Mouse (Mus musculus): Measurements from ENCODE around the gene Tacr1. TPM values are rescaled to one million over a fixed set of nuclear protein-coding genes. Genes with fewer than 3 reads are reported as not detected.
A peak's percentile ranks its signal among the peaks of the same experiment; 100 is the strongest.

Gene Tacr1
- total and polyA plus RNA-seq, 2 experiments from 2014 or later: not detected

- Histone ChIP-seq H3K4me3 (ENCODE audit: low read depth, low read length) (no peak overlapping the region), H3K4me2 (ENCODE audit: low read depth, low read length) (no peak overlapping the region), H3K36me3 (replicated peaks; ENCODE audit: control insufficient read depth, insufficient read depth, low read length) (no peaks in the 10 kb centered on the region), H3K4me1 (ENCODE audit: control insufficient read depth, insufficient read depth) (no peaks in the 10 kb centered on the region), H3K9me3 (replicated peaks; ENCODE audit: control insufficient read depth, low read length) (0 out of 2 replicates have a peak, but pooled peaks cover 5% of the 10 kb centered on the region), H3K9ac (replicated peaks; ENCODE audit: low read depth, low read length) (no peak overlapping the region), H3K27ac (ENCODE audit: low read depth) (no peak overlapping the region), H3K27me3 (ENCODE audit: control insufficient read depth, insufficient read depth, low read length) (no peaks in the 10 kb centered on the region)
- ATAC-seq (ENCODE audit: insufficient read depth, low read depth) (no peak), DNase-seq (ENCODE audit: low spot score) (no peak)
- WGBS: 62% methylated on average over 3 of the region's 3 CpGs
- TF ChIP-seq EP300 (IDR thresholded peaks at IDR 0.05; ENCODE audit: low read depth) (no peak), CTCF (IDR thresholded peaks at IDR 0.05; ENCODE audit: low read depth) (no peak)
Observed at GRCm38 (mm10) chr6:82549270-82549669, 147.1 kb downstream of the Tacr1 start.

GRCm38 (mm10) chr6:82575445-82575844, 173.3 kb downstream of the Tacr1 start:
- Histone ChIP-seq H3K27ac (ENCODE audit: low read depth) (no peak overlapping the region), H3K9me3 (replicated peaks; ENCODE audit: control insufficient read depth, low read length) (no peaks in the 10 kb centered on the region), H3K4me1 (ENCODE audit: control insufficient read depth, insufficient read depth) (no peaks in the 10 kb centered on the region), H3K4me2 (ENCODE audit: low read depth, low read length) (no peak overlapping the region), H3K27me3 (ENCODE audit: control insufficient read depth, insufficient read depth, low read length) (0 out of 2 replicates have a peak, but pooled peaks cover 10% of the 10 kb centered on the region), H3K36me3 (replicated peaks; ENCODE audit: control insufficient read depth, insufficient read depth, low read length) (no peaks in the 10 kb centered on the region), H3K9ac (replicated peaks; ENCODE audit: low read depth, low read length) (no peak overlapping the region), H3K4me3 (ENCODE audit: low read depth, low read length) (no peak overlapping the region)
- no peak for ATAC-seq (ENCODE audit: insufficient read depth, low read depth)
- no peak for DNase-seq (ENCODE audit: low spot score)
- WGBS: 47% methylated on average over 5 of the region's 5 CpGs
- TF ChIP-seq EP300 (IDR thresholded peaks at IDR 0.05; ENCODE audit: low read depth) (no peak), CTCF (IDR thresholded peaks at IDR 0.05; ENCODE audit: low read depth) (no peak)

DNA sequence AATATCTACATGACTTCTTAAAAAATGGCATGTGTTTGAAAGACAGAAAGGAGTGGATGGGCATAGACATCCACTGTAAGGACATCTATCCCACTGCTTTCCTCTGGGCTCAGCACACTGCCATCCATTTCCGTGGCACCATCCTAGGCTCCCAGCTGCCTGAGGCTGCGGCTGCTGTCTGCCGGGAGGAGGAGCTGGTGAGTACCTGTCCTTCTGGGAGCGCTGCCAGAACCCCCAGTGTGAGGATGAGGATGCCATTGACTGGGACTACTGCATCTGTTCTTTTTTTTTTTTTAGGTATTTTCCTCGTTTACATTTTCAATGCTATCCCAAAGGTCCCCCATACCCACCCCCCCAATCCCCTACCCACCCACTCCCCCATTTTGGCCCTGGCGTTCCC, 183.3 kb downstream of the Tacr1 start:
- ATAC-seq (ENCODE audit: insufficient read depth, low read depth): no peak
- no peak overlapping the region for H3K27ac ChIP-seq (ENCODE audit: low read depth)
- no peaks in the 10 kb centered on the region for H3K36me3 ChIP-seq (replicated peaks; ENCODE audit: control insufficient read depth, insufficient read depth, low read length)
- no peak overlapping the region for H3K4me3 ChIP-seq (ENCODE audit: low read depth, low read length)
- 38% methylated on average over 5 of the region's 6 CpGs for WGBS
- no peak overlapping the region for H3K9ac ChIP-seq (replicated peaks; ENCODE audit: low read depth, low read length)
- no peaks in the 10 kb centered on the region for H3K4me1 ChIP-seq (ENCODE audit: control insufficient read depth, insufficient read depth)
- DNase-seq (ENCODE audit: low spot score): no peak
- H3K4me2 ChIP-seq (ENCODE audit: low read depth, low read length): no peak overlapping the region
- H3K9me3 ChIP-seq (replicated peaks; ENCODE audit: control insufficient read depth, low read length): no peaks in the 10 kb centered on the region
- 0 out of 2 replicates have a peak, but pooled peaks cover 5% of the 10 kb centered on the region for H3K27me3 ChIP-seq (ENCODE audit: control insufficient read depth, insufficient read depth, low read length)
- no peak for TF ChIP-seq EP300 (IDR thresholded peaks at IDR 0.05; ENCODE audit: low read depth)
- TF ChIP-seq CTCF (IDR thresholded peaks at IDR 0.05; ENCODE audit: low read depth): no peak

- ATAC-seq (ENCODE audit: insufficient read depth, low read depth) (peak; percentile 76), DNase-seq (ENCODE audit: low spot score) (peak; percentile 24)
- no peak overlapping the region for H3K4me2 ChIP-seq (ENCODE audit: low read depth, low read length)
- no peaks in the 10 kb centered on the region for H3K36me3 ChIP-seq (replicated peaks; ENCODE audit: control insufficient read depth, insufficient read depth, low read length)
- H3K9ac ChIP-seq (replicated peaks; ENCODE audit: low read depth, low read length): no peak overlapping the region
- no peaks in the 10 kb centered on the region for H3K4me1 ChIP-seq (ENCODE audit: control insufficient read depth, insufficient read depth)
- no peak overlapping the region for H3K4me3 ChIP-seq (ENCODE audit: low read depth, low read length)
- WGBS: 45% methylated on average over 7 of the region's 7 CpGs
- peaks cover 26% of the 10 kb centered on the region for H3K27me3 ChIP-seq (ENCODE audit: control insufficient read depth, insufficient read depth, low read length)
- no peak overlapping the region for H3K27ac ChIP-seq (ENCODE audit: low read depth)
- no peak for TF ChIP-seq EP300 (IDR thresholded peaks at IDR 0.05; ENCODE audit: low read depth)
- TF ChIP-seq CTCF (IDR thresholded peaks at IDR 0.05; ENCODE audit: low read depth): no peak
- 0 out of 2 replicates have a peak, but pooled peaks cover 4% of the 10 kb centered on the region for H3K9me3 ChIP-seq (replicated peaks; ENCODE audit: control insufficient read depth, low read length)
Observed at GRCm38 (mm10) chr6:82589387-82589786, 187.3 kb downstream of the Tacr1 start.

GRCm38 (mm10) chr6:82595461-82596090, 193.4 kb downstream of the Tacr1 start:
- Histone ChIP-seq H3K27ac (ENCODE audit: low read depth) (no peak overlapping the region), H3K4me3 (ENCODE audit: low read depth, low read length) (no peak overlapping the region), H3K4me2 (ENCODE audit: low read depth, low read length) (no peak overlapping the region), H3K9me3 (replicated peaks; ENCODE audit: control insufficient read depth, low read length) (peaks cover 9% of the 10 kb centered on the region; the same call in 1 of the 2 replicates), H3K9ac (replicated peaks; ENCODE audit: low read depth, low read length) (no peak overlapping the region), H3K27me3 (ENCODE audit: control insufficient read depth, insufficient read depth, low read length) (peaks cover 27% of the 10 kb centered on the region), H3K4me1 (ENCODE audit: control insufficient read depth, insufficient read depth) (no peaks in the 10 kb centered on the region), H3K36me3 (replicated peaks; ENCODE audit: control insufficient read depth, insufficient read depth, low read length) (no peaks in the 10 kb centered on the region)
- ATAC-seq (ENCODE audit: insufficient read depth, low read depth): no peak
- TF ChIP-seq CTCF (IDR thresholded peaks at IDR 0.05; ENCODE audit: low read depth): no peak
- no peak for TF ChIP-seq EP300 (IDR thresholded peaks at IDR 0.05; ENCODE audit: low read depth)
- 76% methylated on average over 8 of the region's 8 CpGs for WGBS
- DNase-seq (ENCODE audit: low spot score): no peak

DNA sequence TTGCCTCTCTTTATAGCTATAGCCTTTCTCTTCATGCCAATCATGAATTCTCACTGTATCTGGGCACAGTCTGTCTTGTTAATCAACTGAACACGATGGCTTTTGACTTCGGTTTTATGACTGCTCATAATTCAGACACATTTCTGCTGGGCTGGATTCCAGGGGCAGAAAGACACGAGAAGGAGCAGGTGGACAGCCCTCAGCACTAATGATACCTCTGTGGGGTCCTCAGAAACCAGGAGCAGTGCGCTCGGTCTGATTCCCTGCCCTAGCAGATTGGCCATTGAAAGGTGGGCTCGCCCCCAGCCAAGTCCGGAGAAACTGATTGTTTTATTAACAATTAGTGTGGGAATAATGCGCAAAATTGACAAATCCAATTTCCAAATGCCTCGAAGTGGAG, 201.1 kb downstream of the Tacr1 start:
- H3K27me3 ChIP-seq (ENCODE audit: control insufficient read depth, insufficient read depth, low read length): no peaks in the 10 kb centered on the region
- WGBS: 79% methylated on average over 9 of the region's 9 CpGs
- ATAC-seq (ENCODE audit: insufficient read depth, low read depth): no peak

More for the DNA sequence above, 201.1 kb downstream of the Tacr1 start:
- Histone ChIP-seq H3K4me1 (ENCODE audit: control insufficient read depth, insufficient read depth) (no peaks in the 10 kb centered on the region), H3K27ac (ENCODE audit: low read depth) (no peak overlapping the region), H3K4me2 (ENCODE audit: low read depth, low read length) (no peak overlapping the region), H3K36me3 (replicated peaks; ENCODE audit: control insufficient read depth, insufficient read depth, low read length) (no peaks in the 10 kb centered on the region), H3K9ac (replicated peaks; ENCODE audit: low read depth, low read length) (no peak overlapping the region), H3K9me3 (replicated peaks; ENCODE audit: control insufficient read depth, low read length) (no peaks in the 10 kb centered on the region), H3K4me3 (ENCODE audit: low read depth, low read length) (no peak overlapping the region)
- no peak for TF ChIP-seq EP300 (IDR thresholded peaks at IDR 0.05; ENCODE audit: low read depth)
- TF ChIP-seq CTCF (IDR thresholded peaks at IDR 0.05; ENCODE audit: low read depth): no peak
- no peak for DNase-seq (ENCODE audit: low spot score)

Measured in heart, postnatal 0 days (tissue).